Mouse (Mus musculus) liver, adult 2 months (tissue): ENCODE data around the gene Dcxr.

Source experiments
- CTCF ChIP-seq: fragments of 200-500 bp; IDR thresholded peaks from 2 replicates; pipeline ENCODE4 v1.5.1; 2011; ENCODE audit warnings: low read depth, low read length, control low read depth
- POLR2A ChIP-seq: fragments of 200-500 bp; IDR thresholded peaks from 2 replicates; pipeline ENCODE4 v1.6.1; 2011; ENCODE audit warnings: low read length, control low read depth; ENCODE audit not compliant: insufficient read depth; ENCODE audit errors: extremely low read depth

- no peak for TF ChIP-seq CTCF
- no peak for TF ChIP-seq POLR2A
These were observed 12.5 kb downstream of the Dcxr start for GRCm38 (mm10) chr11:120714546-120714945.
